Mouse (Mus musculus): ENCODE data around the gene Rce1.

Rce1 gene

DNA sequence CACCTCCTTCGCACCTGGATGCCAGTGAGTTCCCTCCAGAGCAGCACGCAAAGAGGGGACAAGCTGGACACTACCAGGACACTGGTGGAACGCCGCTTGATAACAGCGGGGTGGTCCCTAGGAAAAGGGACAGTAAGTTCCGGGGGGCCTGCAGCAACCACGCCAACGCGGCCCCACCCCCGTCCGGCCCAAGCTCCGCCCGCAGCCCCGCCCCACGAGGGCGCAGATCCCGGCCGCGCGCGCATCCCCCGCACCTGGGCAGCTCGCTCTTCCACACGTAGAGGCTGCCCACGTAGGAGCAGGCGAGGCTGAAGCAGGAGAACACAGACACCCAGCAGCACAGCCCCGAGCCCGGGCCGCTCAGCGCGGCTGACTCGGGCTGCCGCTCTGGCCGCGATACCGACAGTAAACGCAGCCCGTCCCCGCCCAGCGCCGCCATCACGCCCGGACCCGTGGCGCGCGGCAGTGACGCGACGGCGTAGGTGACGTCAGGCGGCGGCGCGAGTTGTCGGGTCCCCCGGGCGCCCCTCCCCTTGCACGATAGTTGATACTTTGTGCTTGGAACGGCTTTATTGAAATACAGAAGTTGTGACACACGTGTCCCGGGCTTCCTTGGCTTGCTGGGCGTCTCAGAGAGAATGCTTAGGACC is at the start of gene Rce1:
Rce1 (minus strand) TSS at position 463 of the 650 bp plus-strand sequence.
- in situ Hi-C loops (cut with MboI, MseI) = no loop called here

DNA sequence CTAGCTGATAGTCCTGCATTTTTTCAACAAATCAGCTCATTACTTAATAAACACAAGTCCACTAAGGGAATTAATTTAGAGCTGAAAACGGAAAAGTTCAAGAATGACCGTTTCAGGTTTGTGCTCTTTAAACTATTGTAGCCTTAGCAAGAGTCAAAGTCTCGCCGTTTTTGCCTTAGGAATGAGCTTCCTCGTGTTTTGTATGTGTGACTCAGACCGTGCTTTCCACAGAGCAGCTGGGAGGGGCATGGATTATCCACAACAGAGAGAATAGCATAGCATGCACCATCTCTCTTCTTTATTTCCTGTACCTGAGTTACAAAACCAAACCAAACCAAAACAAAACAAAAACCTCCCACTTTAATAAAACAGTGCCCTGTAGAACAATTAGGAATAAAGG is 47.0 kb upstream of the Rce1 start:
- in situ Hi-C loops (cut with MboI, MseI) = no loop called here

DNA sequence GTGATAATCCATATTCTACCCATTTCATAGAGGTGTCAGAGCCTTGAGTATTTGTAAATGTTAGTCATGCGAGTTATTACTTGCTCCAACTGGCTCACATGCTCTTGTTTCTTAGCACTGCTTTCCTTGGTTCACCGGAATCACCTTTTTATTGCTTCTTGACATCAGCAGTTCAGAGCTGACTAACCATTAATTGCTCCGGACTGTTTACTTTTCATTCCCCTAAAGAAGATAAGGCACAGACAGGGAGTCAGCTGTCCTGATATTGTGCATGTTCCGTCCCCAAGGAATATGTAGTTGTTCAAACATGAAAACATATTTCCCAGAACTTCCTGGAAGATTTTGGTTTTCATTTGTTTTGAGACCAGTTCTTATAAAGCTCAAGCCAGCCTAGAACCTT is 45.3 kb upstream of the Rce1 start:
- in situ Hi-C loops (cut with MboI, MseI) = no loop called here

DNA sequence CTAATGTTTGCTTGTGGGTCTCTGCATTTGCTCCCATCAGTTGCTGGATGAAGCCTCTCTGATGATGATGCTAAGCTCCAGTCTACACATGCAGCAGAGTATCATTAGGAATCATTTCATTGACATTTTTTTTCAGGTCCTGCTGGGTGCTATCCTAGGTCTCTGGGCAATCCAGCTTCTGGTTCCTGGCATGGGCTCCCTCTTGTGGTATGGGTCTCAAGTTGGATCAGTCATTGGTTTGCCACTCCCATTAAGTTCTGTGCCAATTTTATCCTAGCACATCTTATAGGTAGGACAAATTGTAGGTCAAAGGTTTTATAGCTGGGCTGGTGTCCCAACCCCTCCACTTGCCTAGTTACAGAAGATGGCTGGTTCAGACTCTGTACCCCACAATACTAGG is 41.4 kb upstream of the Rce1 start:
- in situ Hi-C loops (cut with MboI, MseI) = no loop called here

DNA sequence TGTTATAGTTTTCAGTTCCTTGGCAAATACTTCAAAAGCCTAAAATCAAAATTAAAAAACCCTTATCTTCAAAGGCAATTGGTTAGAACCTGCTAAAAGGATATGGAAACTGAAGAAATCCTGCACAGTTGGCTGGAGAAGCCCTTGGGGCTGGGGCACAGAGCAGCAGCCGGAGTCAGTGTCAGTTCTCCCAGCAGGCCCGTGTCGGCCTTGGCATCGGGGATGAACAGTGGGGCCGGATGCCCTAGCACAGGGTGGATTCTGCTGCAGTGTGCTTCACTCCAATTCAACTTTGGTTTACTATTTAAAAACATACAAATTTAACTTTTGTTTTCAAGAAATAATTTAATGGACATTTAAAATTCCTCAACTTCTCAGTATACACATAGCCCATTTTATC is 32.7 kb upstream of the Rce1 start:
- in situ Hi-C loops (cut with MboI, MseI) = no loop called here

DNA sequence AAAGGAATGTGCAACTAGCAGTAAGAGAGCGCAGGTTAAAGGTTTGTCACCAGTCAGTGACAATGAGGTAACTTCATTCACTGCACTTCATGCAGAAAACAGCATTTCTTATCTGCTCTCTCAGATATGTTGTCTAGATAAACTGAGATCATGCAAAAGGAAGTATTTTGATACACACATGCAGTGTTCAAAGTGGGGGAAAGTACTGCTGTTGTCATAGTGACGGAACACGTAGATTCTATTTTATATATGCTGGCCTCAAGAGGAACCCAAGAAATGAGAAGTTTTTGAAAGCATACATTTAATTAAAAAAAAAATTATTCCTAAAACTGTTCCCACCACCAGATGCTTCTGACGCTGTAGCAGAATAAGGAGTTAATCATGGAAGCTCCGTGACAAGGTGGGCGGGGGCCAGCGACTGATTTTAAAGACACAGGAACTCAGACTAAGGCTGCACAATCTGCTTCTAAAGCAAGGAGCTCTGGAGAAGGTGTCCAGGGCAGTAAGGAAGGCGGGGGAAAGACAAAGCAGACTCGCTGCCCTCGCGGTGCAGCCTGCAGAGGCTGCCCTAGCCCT is 21.6 kb upstream of the Rce1 start:
- in situ Hi-C loops (cut with MboI, MseI) = loop anchor here (5.0 kb wide), 1 partner anchor 95 kb away; no protein-coding TSS in a partner anchor

DNA sequence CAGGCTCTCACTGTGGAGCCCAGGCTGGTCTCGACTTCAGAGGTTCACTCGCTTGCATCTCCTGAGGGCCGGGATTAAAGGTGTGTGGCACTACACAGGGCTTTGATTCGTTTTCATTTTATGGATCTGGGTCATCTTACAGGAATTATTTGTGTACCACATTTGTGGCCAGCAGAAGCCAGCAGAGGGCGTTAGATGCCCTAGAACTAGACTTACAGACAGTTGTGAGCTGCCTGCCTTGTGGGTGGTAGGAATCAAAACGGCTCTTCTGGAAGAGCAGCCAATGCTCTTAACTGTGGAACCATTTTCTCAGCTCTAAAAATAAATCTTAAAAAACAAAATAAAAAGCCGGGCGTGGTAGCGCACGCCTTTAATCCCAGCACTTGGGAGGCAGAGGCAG is 18.8 kb upstream of the Rce1 start:
- in situ Hi-C loops (cut with MboI, MseI) = no loop called here

DNA sequence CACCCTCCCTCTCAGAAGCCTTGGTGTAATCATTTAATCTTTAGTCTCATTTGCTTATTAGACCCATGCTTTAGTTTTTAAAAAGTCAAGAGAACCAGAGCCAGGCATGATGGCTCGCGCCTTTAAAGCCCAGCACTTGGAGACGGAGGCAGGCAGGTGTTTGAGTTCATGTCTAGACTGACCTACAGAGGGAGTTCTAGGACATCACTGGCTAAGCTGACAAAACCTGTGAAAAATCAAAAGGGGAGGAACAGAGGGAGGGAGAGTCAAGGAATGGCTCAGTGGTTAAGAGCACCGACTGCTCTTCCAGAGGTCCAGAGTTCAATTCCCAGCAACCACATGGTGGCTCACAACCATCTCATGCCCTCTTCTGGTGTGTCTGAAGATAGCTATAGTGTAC is 10.5 kb upstream of the Rce1 start:
- in situ Hi-C loops (cut with MboI, MseI) = no loop called here

DNA sequence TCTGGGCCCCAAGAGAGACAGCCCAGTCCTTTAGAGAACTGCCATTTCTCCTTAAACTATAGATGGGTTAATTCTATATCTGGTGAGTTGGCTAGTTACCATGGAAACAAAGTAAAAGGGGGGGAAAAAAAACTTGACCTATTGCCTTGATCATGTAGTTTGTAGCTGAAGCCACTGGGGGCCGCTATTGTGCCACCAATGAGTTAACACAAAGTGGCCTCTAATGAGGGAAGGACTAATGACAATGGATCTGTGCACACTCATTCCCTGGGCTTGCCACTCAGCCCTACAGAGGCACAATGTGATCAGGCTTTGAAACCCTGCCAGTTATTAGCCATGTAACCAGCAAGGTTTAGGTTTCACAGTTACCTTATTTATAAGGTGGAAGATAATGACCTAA is 3.4 kb upstream of the Rce1 start:
- in situ Hi-C loops (cut with MboI, MseI) = no loop called here

DNA sequence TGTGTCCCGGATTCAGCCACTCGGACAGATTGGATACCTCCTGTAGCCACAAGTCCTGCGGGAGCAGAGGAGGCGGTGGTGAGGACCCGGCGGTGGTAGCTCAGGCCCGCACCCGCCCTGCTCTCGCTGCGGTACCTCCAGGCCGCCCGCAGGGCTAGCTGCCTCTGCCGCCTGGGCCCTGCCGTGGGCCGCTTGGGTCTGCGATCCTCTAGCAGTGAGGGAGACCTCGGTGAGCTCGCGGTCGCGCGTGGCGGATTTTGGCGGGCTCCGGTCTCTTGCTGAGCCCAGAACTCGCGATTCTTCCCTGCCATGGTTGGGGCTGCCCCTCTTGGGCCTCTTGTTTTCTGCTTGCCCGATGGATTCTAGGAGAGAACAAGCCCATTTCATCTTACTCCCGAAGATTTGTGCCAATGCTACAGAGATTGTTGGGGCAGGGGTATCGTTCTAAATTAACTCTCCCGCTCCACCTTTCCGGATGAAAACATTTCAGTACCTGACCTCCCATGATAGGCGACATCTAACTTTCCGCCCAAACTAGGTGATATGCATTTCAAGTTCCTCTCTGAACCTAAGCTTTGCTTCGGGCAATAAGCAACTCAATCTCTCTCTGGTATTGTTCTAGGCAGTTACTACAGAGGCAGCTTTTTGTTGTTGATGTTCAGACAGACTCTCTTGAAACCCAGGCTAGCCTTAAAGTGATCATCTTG is 541 bp upstream of the Rce1 start:
- in situ Hi-C loops (cut with MboI, MseI) = no loop called here

DNA sequence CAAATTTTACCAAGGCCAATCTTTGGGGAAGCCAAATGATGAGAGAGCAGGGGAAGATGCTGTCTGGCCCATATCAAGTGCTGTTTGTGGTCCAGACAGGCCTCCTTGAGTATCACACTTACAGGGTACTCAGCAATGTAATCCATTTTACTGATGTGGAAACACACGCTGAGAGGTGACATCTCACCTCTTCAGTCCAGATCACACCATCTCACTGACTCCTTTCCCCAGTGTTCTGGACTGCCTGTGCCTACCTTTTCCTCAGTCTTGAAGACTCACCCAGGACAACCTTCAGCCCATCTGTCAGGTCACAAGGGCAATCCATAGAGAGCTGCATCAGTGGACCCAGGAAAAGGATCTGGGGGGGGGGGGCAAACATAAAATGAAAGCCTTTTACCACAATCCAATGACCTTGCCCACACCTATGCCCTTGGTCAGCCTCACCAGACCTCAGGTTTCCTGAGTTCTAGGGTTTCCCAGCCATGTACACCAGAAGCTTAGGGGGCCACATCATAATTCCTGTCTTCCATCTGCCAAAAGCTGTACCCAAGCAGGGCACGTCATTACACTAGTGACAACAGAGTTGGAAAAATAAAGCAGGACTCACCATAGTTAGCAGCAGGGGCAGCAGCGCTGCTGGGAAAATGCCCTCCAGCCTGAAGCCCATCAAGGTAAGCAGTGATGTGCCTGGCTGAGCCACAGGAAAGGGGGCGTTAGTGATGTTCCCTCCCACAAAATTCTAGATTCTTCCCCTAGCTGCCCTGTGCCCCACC is 849 bp downstream of the Rce1 start:
- in situ Hi-C loops (cut with MboI, MseI) = no loop called here

DNA sequence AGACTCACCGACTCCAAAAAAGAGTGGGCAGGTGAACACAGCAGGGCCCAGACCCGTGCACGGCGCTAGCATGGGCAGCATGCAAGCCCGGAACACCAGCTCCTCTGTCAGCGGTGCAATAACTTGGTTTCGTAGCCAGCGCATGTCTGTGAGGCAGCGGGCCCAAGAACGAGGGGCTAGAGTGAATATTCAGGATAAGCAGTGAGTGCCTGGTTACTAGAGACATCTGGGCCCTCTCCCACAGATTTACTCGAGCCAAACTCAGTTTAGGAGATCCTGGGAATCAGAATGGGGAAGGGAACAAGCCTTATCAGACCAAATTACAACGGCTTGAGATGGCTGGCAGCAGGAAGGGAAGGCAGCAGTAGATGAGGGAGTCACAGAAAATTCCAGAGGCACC is 1.4 kb downstream of the Rce1 start:
- in situ Hi-C loops (cut with MboI, MseI) = no loop called here

DNA sequence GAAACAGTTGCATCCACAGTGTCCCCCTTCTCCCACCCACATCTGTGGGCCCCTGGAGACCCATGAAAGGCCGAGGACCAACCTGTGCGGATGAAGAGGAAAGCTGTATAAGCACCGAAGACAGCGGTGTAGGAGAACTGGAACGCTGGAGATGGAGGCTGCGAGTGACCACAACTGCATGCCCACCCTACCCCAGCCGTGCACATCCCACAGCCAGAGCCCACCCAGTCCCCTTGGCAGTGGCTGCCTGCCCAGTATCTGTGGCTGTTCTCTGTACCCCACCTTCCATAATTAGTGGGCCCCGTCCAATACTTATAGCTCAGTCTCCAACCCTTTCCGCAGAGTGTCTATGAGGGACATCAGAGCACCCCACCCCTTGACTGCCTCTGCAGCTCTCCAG is 2.0 kb downstream of the Rce1 start:
- in situ Hi-C loops (cut with MboI, MseI) = no loop called here

DNA sequence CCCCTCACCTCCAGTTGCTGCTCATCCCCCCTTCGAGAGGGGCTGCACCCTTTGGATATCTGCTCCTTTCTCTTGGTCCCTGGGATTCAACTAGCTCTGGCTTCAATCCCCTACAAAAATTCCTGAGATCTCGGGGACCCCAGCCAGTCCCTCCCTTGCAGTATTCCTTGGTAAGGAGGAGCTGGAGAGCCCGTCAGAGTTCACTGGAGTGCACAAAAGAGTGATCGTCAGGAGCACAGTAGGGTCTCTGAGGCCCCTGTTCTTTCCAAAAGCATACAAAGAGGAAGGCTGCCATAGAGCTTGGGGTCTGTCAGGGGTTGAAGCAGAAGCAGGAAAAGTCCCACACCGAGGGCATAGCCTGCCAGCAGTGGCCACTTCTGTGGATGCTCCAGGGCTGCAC is 2.7 kb downstream of the Rce1 start:
- in situ Hi-C loops (cut with MboI, MseI) = no loop called here

DNA sequence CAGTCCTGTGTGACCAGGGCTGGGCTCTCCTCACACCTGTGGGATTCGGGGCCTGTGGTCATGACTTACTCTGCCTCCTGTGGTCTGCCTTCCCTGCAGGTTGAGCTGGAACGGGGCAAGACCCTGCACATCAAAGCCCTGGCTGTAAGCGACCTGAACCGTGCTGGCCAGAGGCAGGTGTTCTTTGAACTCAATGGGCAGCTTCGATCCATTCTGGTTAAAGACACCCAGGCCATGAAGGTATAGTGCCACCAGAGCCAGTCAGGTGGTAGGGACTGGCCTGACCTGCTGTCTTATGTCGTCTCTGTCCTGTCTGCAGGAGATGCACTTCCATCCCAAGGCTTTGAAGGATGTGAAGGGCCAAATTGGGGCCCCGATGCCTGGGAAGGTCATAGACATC is 4.7 kb downstream of the Rce1 start:
- in situ Hi-C loops (cut with MboI, MseI) = no loop called here

DNA sequence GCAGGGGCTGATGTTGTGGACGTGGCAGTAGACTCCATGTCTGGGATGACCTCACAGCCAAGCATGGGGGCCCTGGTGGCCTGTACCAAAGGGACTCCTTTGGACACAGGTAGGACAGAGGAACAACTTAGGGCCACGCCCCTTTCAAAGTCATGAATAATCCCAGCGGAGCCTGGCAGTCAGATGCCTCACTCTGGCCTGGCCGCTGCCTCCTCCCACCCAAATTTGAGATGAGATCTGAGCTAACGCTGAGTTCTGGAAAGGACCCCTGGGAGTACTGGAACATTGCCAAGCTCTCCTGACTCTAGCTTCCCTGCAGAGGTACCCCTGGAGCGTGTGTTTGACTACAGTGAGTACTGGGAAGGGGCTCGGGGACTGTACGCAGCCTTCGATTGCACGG is 6.0 kb downstream of the Rce1 start:
- in situ Hi-C loops (cut with MboI, MseI) = no loop called here

DNA sequence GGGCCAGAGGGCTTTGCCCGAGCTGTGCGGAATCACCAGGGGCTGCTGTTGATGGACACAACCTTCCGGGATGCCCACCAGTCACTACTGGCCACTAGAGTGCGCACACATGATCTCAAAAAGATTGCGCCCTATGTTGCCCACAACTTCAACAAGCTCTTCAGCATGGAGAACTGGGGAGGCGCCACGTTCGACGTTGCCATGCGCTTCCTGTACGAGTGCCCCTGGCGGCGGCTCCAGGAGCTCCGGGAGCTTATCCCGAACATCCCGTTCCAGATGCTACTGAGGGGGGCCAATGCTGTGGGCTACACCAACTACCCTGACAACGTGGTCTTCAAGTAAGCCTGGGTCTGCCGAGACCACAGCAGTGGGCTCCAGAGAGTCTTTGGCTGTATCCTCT is 7.3 kb downstream of the Rce1 start:
- in situ Hi-C loops (cut with MboI, MseI) = no loop called here

DNA sequence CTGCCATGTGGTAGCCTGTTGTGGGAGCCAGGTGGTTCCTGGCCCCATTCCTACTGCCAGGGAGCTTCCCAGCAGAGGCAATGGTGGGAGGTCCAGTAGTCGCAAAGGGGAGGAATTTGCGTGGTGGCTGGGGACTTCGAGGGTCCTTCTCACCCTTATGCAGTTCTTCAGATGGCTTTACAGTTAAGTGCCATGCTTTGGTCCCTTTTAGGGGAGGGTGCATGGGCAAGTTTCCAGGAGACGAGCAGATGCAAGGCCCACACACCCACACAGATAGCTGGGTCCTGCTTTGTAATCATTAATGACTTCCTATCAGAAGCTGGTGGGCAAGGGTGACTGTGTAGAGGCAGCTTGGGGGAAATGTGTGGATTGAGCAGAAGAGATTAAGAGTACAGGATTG is 8.9 kb downstream of the Rce1 start:
- in situ Hi-C loops (cut with MboI, MseI) = no loop called here

DNA sequence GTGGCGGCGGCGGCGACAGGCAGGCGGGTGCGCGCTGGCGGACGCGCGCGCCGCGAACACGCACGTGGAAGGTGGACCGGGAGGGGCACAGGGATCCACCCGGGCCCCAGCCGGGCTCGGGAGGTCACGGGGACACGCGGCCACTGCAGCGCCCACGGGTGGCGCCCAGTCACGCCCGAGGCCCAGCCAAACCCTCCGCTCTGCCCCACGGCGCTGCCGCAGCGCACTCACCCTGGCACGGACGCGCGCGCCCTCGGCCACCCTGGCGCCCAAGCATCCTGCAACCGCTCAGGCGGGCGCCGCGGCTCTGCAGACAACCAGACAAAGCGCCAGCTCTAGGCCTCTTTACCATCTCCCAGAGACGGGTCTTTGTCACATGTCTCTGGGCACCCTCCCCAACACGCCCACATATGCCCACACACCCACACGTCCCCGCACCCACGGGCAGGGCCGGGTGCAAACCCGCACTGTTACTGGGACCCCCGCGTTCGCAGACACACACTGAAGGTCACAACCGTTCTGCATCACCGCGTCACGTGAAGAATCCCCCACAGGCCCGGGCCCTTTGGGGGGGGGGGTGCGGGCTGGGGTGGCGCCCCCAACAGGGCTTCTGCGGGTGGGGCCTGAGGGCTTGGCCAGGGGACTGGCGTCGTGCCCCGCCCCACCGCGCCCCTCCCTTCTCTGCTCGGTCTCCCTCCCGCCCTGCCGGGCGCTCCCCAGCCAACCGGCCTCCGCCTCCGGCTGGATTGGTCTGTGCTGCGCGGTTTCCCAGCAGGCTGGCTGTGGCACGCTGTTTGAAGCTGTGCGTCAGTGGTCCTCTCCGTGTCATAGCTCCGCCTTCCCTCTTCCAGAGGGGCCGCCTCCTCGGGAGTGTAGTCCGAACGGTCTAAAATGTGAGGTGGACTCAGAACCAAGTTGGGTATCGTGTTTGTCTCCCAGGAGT is 10.0 kb downstream of the Rce1 start, which contains the start of gene Lrfn4:
Lrfn4 (minus strand) TSS at position 517 of the 943 bp plus-strand sequence.
- in situ Hi-C loops (cut with MboI, MseI) = no loop called here

DNA sequence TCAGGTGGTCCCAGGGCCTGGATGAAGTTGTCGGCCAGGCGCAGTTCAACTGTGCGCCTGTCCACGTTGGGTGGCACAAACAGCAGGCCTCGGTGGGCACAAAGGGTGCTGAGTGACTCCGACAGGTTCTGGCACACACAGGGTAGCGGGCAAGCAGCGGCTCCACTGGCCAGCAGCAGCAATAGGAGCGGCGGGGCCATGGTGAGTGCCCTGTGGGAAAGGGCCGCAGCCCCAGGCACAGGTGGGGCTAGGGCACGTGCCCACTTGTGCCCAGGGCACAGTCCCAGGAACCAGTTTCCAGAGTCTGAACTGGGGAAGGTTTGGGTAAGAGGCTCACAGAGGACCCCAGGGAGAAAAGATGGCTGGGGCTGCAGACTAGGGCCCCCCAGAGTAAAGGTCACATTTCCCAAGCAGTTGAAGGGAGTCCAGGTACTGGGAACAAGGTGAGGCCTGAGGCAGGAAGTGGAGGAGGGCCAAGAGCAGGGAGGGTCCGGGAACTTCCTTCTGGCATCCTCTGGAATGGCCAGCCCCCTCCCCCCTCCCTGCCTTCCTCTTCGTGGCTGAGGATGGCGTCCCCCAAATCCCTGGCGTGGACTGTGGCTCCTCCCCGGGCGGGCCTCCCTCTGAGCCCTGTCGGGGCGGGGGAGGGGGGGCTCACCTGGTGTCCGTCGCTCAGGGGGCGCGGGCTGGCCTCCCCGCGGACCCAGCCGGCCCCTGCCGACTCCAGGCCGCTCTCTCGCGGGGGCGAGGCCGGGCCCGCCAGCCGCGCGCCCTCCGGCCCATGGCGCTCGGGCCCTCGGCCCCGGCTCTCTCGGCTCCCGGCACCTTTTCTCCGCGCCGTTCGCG is 10.9 kb downstream of the Rce1 start:
- in situ Hi-C loops (cut with MboI, MseI) = no loop called here

Data from regulatory T cell (primary cell).